Mouse (Mus musculus): ENCODE data around the gene Tac4.

DNA sequence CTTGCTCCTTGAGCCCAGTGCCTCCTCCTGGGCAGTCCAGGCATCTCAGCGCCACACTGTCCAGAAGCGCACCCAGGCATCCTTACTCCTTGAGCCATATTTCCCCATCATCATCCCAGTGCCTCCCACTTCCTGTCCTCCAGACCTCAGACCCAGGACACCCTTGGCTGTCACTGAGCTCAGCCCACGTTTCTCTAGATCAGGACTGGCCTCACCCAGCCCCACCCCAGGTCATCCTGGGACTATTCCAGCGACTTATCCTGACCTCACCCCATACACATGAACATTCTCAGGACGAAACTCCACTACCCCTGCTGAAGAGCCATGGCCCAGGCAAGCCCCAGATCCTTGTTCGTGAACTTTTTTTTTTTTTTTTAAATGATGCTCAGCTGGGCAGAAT is 5.6 kb upstream of the Tac4 start:
- TF ChIP-seq CTCF (IDR thresholded peaks at IDR 0.05; ENCODE audit: low read depth, low read length) (no peak), POLR2A (IDR thresholded peaks at IDR 0.05; ENCODE audit: borderline replicate concordance, low read depth, low read length) (no peak)
